Mouse (Mus musculus) heart, postnatal 0 days (tissue): ENCODE measurements at regions not wholly inside any gene's neighbourhood (a gene's known extent, or its start where the extent isn't known, plus 50 kb on each side); places are given as distances from the start of the nearest gene placed in this dataset.

Experiments
- CTCF ChIP-seq: IDR thresholded peaks from 2 replicates; pipeline ENCODE4 v1.5.1; 2016; ENCODE audit warnings: antibody characterized with exemption, control low read depth, low read depth
- EP300 ChIP-seq: IDR thresholded peaks from 2 replicates; pipeline ENCODE4 v1.6.1; 2016; ENCODE audit warnings: antibody characterized with exemption, low read depth

DNA sequence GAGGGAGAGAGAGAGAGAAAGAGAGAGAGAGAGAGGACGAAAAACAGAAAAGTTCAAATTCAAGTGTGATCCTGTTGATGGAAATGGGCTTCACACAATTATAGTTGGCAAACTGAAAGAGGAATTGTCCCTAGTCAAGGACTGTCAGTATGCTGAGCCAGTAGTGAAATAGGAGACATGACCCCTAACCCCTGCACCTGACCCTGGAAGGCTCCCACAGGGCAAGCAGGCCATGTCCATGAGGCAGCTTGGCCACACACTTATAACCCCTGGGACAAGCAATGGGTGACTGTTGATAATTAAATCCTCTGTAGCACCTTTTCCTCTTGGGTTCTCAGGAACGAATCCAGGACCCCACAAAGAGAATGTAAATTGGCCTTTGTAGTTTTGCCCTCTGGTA, 122.1 kb upstream of the Ednrb start:
- TF ChIP-seq CTCF = no peak
- TF ChIP-seq EP300 = no peak
